Mouse (Mus musculus) cerebellum, adult 9-11 months (tissue): Measurements from ENCODE around the gene Ptk7.

Experiments
- DNase-seq: peaks from one replicate; pipeline ENCODE4 v3.0.0; 2022

Ptk7 gene

GRCm38 (mm10) chr17:46554977-46555672 lies 74.2 kb downstream of the Ptk7 start:
- peak; percentile 71 for DNase-seq

GRCm38 (mm10) chr17:46554646-46554976 lies 74.7 kb downstream of the Ptk7 start:
- DNase-seq = no peak

- peak; percentile 38 for DNase-seq
Measured at GRCm38 (mm10) chr17:46553926-46554325, 75.4 kb downstream of the Ptk7 start.

GRCm38 (mm10) chr17:46553469-46553868 lies 75.8 kb downstream of the Ptk7 start:
- peak; percentile 60 for DNase-seq

GRCm38 (mm10) chr17:46552841-46553423 lies 76.4 kb downstream of the Ptk7 start:
- DNase-seq = peak; percentile 93

GRCm38 (mm10) chr17:46552151-46552550 lies 77.2 kb downstream of the Ptk7 start:
- no peak for DNase-seq

GRCm38 (mm10) chr17:46551369-46551768 lies 77.9 kb downstream of the Ptk7 start:
- peak; percentile 52 for DNase-seq

GRCm38 (mm10) chr17:46550904-46551303 lies 78.4 kb downstream of the Ptk7 start:
- DNase-seq = no peak

GRCm38 (mm10) chr17:46549642-46550041 lies 79.7 kb downstream of the Ptk7 start:
- DNase-seq = peak; percentile 38

- peak; percentile 59 for DNase-seq
Measured at GRCm38 (mm10) chr17:46549193-46549592, 80.1 kb downstream of the Ptk7 start.

GRCm38 (mm10) chr17:46548741-46549140 lies 80.6 kb downstream of the Ptk7 start:
- peak; percentile 60 for DNase-seq

GRCm38 (mm10) chr17:46547923-46548322 lies 81.4 kb downstream of the Ptk7 start:
- peak; percentile 52 for DNase-seq

GRCm38 (mm10) chr17:46546995-46547394 lies 82.3 kb downstream of the Ptk7 start:
- DNase-seq = peak; percentile 63

GRCm38 (mm10) chr17:46546591-46546990 lies 82.7 kb downstream of the Ptk7 start:
- DNase-seq = no peak

- DNase-seq = peak; percentile 94
Measured at GRCm38 (mm10) chr17:46545813-46546564, 83.3 kb downstream of the Ptk7 start, which contains the start of gene Cul9. Gene Cul9 (minus strand): TSS chr17:46546388.

- DNase-seq = no peak
Measured at GRCm38 (mm10) chr17:46543661-46544060, 85.6 kb downstream of the Ptk7 start.

GRCm38 (mm10) chr17:46525579-46526307 lies 103.6 kb downstream of the Ptk7 start:
- DNase-seq = peak; percentile 78

- no peak for DNase-seq
Measured at GRCm38 (mm10) chr17:46525065-46525464, 104.2 kb downstream of the Ptk7 start.

- DNase-seq = no peak
Measured at GRCm38 (mm10) chr17:46521963-46522668, 107.2 kb downstream of the Ptk7 start.

GRCm38 (mm10) chr17:46521174-46521573 lies 108.1 kb downstream of the Ptk7 start:
- DNase-seq = no peak

GRCm38 (mm10) chr17:46520385-46520979 lies 108.8 kb downstream of the Ptk7 start:
- DNase-seq = no peak

GRCm38 (mm10) chr17:46519971-46520370 lies 109.3 kb downstream of the Ptk7 start:
- DNase-seq = no peak
